Mouse (Mus musculus) testis, postnatal 14 days (tissue): ENCODE measurements around the gene Hira.
"Not testable (repeated sequence)": the region's sequence is repeated elsewhere in the genome, so short reads cannot be mapped to it uniquely, and the experiment has no call there.

Experiments
- DNase-seq: peaks from one replicate; pipeline ENCODE4 v3.0.0; 2021; ENCODE audit warnings: low spot score

Gene Hira

GRCm38 (mm10) chr16:18876442-18877308, at the start of gene Hira, which contains the start of gene Mrpl40:
TSS of gene Hira (plus strand) at chr16:18877037.
TSS of gene Mrpl40 (minus strand) at chr16:18876862.
- peak; percentile 94 for DNase-seq

- DNase-seq = no peak
These were observed 48.2 kb upstream of the Hira start for GRCm38 (mm10) chr16:18828630-18829029.

- DNase-seq = no peak
These were observed 47.7 kb upstream of the Hira start for GRCm38 (mm10) chr16:18829102-18829501.

- no peak for DNase-seq
These were observed 43.4 kb upstream of the Hira start for GRCm38 (mm10) chr16:18833486-18833885.

- DNase-seq = no peak
These were observed 40.8 kb upstream of the Hira start for GRCm38 (mm10) chr16:18836073-18836467.

- DNase-seq = peak; percentile 95
These were observed 40.2 kb upstream of the Hira start, which contains the start of the genes 2510002D24Rik and Gm28539 for GRCm38 (mm10) chr16:18836468-18837208. TSS of gene 2510002D24Rik (plus strand) at chr16:18836578. TSS of gene Gm28539 (plus strand) at chr16:18836584.

- DNase-seq = no peak
These were observed 38.5 kb upstream of the Hira start for GRCm38 (mm10) chr16:18838346-18838745.

- DNase-seq = no peak
These were observed 30.5 kb upstream of the Hira start for GRCm38 (mm10) chr16:18846301-18846820.

- DNase-seq = not testable (repeated sequence)
These were observed 27.2 kb upstream of the Hira start for GRCm38 (mm10) chr16:18849521-18850190.

GRCm38 (mm10) chr16:18858551-18858950, 18.3 kb upstream of the Hira start:
- no peak for DNase-seq

- no peak for DNase-seq
These were observed 16.7 kb upstream of the Hira start for GRCm38 (mm10) chr16:18860186-18860585.

GRCm38 (mm10) chr16:18870495-18870894, 6.3 kb upstream of the Hira start:
- not testable (repeated sequence) for DNase-seq

GRCm38 (mm10) chr16:18876091-18876441, 771 bp upstream of the Hira start:
- DNase-seq = no peak

GRCm38 (mm10) chr16:18877386-18878090, 701 bp downstream of the Hira start:
- peak; percentile 73 for DNase-seq

- no peak for DNase-seq
These were observed 1.4 kb downstream of the Hira start for GRCm38 (mm10) chr16:18878091-18878720.

GRCm38 (mm10) chr16:18884044-18884443, 7.2 kb downstream of the Hira start:
- DNase-seq = no peak

- DNase-seq = no peak
These were observed 17.1 kb downstream of the Hira start for GRCm38 (mm10) chr16:18893840-18894372.

- no peak for DNase-seq
These were observed 18.4 kb downstream of the Hira start for GRCm38 (mm10) chr16:18895249-18895648.

- no peak for DNase-seq
These were observed 19.6 kb downstream of the Hira start for GRCm38 (mm10) chr16:18896429-18896828.

GRCm38 (mm10) chr16:18905648-18906047, 28.8 kb downstream of the Hira start:
- no peak for DNase-seq

- no peak for DNase-seq
These were observed 39.2 kb downstream of the Hira start for GRCm38 (mm10) chr16:18916064-18916463.
